Mouse (Mus musculus) heart, embryonic 14.5 days (tissue): ENCODE results near the gene Pex11b. TPM values are rescaled to one million over a fixed set of nuclear protein-coding genes. Genes with fewer than 3 reads are reported as not detected.
"Not testable (repeated sequence)": the region's sequence is repeated elsewhere in the genome, so short reads cannot be mapped to it uniquely, and the experiment has no call there.

ENCODE experiments used
- ATAC-seq: fragments of 200-750 bp; cut with Nextera tagmentation; 2 replicates; pipeline ENCODE4 v1.8.0; 2017; ENCODE audit warnings: low read depth, moderate TSS enrichment; ENCODE audit not compliant: insufficient number of reproducible peaks, insufficient read depth, low FRiP score
- H3K27ac ChIP-seq, 2 experiments: fragments of 200-500 bp in 1 of 2; fragments of 300-500 bp in 1 of 2; sonication (generic) in 1 of 2; replicated peaks in 1 of 2; 2 replicates each; pipeline ENCODE4 v1.5.1; 2012 to 2014; ENCODE audit warnings: low read depth in 2 of 2, low read length in 2 of 2, control low read depth in 1 of 2, mild to moderate bottlenecking in 1 of 2, mixed read lengths in 1 of 2; ENCODE audit not compliant: control insufficient read depth in 1 of 2, insufficient read depth in 1 of 2
- H3K27me3 ChIP-seq: fragments of 300-500 bp; sonication (generic); 2 replicates; pipeline ENCODE4 v1.6.1; 2014; ENCODE audit warnings: mild to moderate bottlenecking, low read length, control low read depth; ENCODE audit not compliant: control insufficient read depth, insufficient read depth
- H3K36me3 ChIP-seq: fragments of 300-500 bp; sonication (generic); 2 replicates; pipeline ENCODE4 v1.6.1; 2014; ENCODE audit warnings: mild to moderate bottlenecking, control low read depth, low read length, mixed read lengths; ENCODE audit not compliant: control insufficient read depth, insufficient read depth
- H3K4me1 ChIP-seq, 2 experiments: fragments of 200-500 bp in 1 of 2; fragments of 300-500 bp in 1 of 2; sonication (generic) in 1 of 2; 2 replicates each; pipeline ENCODE4 v1.6.1; 2012 to 2014; ENCODE audit warnings: low read length in 2 of 2, control low read depth in 1 of 2, mixed read lengths in 1 of 2; ENCODE audit not compliant: control insufficient read depth in 2 of 2, insufficient read depth in 2 of 2
- H3K4me2 ChIP-seq: fragments of 300-500 bp; sonication (generic); 2 replicates; pipeline ENCODE4 v1.6.1; 2014; ENCODE audit warnings: mild to moderate bottlenecking, low read length
- H3K4me3 ChIP-seq, 2 experiments: fragments of 200-500 bp in 1 of 2; fragments of 300-500 bp in 1 of 2; sonication (generic) in 1 of 2; 2 replicates each; pipeline ENCODE4 v1.5.1; 2012 to 2014; ENCODE audit warnings: low read length in 2 of 2, mild to moderate bottlenecking in 2 of 2, control low read depth in 1 of 2, low read depth in 1 of 2, moderate library complexity in 1 of 2; ENCODE audit not compliant: control insufficient read depth in 1 of 2, insufficient read depth in 1 of 2
- H3K9ac ChIP-seq: fragments of 300-500 bp; sonication (generic); 2 replicates; pipeline ENCODE4 v1.6.1; 2014; ENCODE audit warnings: mild to moderate bottlenecking, low read length
- H3K9me3 ChIP-seq: fragments of 300-500 bp; sonication (generic); 2 replicates; pipeline ENCODE4 v1.6.1; 2016; ENCODE audit warnings: low read length, control low read depth; ENCODE audit not compliant: control insufficient read depth
- WGBS: fragments of 180-500 bp; shearing (Covaris S2); extraction: QIAGEN DNeasy Blood & Tissue Kit; methylation state at CpG from one replicate; pipeline ENCODE4 v1.1.7; 2014; 5-methylcytosine and 5-hydroxymethylcytosine counted together
- polyA plus RNA-seq: library from polyadenylated mRNA; unstranded; fragments of >200 nt; fragmentation: Nextera tagmentation; extraction: Ambion mirVana; gene quantifications from 2 replicates; pipeline ENCODE4 v1.2.1, GENCODE M21; 2014

Pex11b gene
- polyA plus RNA-seq, 1 experiment from 2014 or later: 43.4 TPM

DNA sequence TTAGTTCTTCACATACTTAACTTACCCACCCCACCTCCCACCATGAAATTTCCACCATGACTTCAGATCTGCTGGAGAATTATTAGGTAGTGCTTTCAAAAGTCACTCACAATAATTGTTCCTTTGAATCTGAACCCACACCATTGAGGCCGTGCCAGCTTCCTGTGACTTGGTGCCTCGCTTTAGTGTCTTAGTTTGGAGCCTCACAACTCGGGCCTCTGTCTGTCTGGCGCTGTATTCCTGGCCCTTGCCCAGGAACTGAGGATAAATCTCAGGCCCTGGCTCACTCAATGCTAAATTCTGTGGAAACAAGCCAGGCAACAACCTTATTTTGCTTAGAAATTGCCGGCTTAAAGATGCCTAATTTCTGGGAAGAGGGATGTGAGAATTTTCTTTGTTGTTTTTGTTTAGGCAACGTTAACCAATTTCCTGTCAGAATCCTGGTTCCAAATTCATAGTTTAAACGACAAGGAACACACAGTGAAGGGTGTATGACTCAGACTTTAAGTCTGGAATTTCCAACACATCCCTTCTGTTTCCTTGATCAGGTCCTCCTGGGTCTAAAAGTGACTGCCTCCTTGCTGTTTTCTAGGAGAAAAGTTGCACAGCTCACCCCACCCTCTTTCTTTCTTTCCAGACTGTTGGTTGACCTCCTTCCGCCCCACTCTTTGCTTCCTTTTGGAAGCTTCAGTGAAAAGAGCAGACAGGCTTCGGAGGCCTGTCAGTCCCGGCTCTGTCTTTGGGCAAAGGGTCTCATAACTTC is 33.1 kb upstream of the Pex11b start:
- H3K9ac ChIP-seq: peak overlapping the region; percentile 82
- ATAC-seq: no peak
- H3K4me3 ChIP-seq: peak overlapping the region; percentile 61 to 69
- peak overlapping the region; percentile 89 to 93 for H3K27ac ChIP-seq
- H3K36me3 ChIP-seq: peaks cover 11% of the 10 kb centered on the region; the same call in 1 of the 2 replicates
- H3K4me2 ChIP-seq: peak overlapping the region; percentile 81
- 25% methylated on average over 10 of the region's 10 CpGs for WGBS
- no peaks in the 10 kb centered on the region for H3K27me3 ChIP-seq
- H3K9me3 ChIP-seq: no peaks in the 10 kb centered on the region
- peaks cover 3 to 42% of the 10 kb centered on the region in 2 experiments for H3K4me1 ChIP-seq

- peak overlapping the region; percentile 82 for H3K9ac ChIP-seq
- WGBS: 53% methylated on average over 5 of the region's 5 CpGs
- peak overlapping the region; percentile 61 to 69 for H3K4me3 ChIP-seq
- no peaks in the 10 kb centered on the region for H3K27me3 ChIP-seq
- ATAC-seq: no peak
- H3K4me1 ChIP-seq: peaks cover 3 to 42% of the 10 kb centered on the region in 2 experiments
- H3K9me3 ChIP-seq: no peaks in the 10 kb centered on the region
- H3K36me3 ChIP-seq: peaks cover 11% of the 10 kb centered on the region; the same call in 1 of the 2 replicates
- peak overlapping the region; percentile 89 to 93 for H3K27ac ChIP-seq
- H3K4me2 ChIP-seq: peak overlapping the region; percentile 81
Observed at GRCm38 (mm10) chr3:96602704-96603084, 32.5 kb upstream of the Pex11b start.

DNA sequence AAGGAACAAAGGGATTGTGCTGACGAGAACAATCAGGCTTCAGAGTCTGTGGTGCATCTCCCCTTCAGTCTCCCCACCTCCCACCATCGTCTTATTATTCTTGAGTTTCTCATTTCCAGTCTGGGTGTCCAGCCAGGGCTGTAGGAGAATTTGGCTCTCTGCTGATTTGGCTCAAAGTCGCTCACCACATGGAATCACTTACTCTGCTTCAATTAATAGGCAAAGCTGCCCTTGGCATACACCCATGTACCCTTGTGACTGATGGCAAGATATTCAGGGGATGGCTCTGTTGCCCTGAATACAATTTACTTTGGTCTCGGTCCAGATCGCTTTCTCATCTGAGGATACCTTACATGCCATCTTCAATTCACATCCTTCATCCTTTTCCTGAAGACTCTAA is 31.9 kb upstream of the Pex11b start:
- ATAC-seq: no peak
- H3K27ac ChIP-seq: peak overlapping the region in 1 of 2 experiments; percentile 93; a peak in 2 of 4 replicates
- peak overlapping the region; percentile 81 for H3K4me2 ChIP-seq
- H3K4me1 ChIP-seq: peaks cover 3 to 42% of the 10 kb centered on the region in 2 experiments
- peak overlapping the region in 1 of 2 experiments; percentile 69; a peak in 1 of 4 replicates for H3K4me3 ChIP-seq
- no peaks in the 10 kb centered on the region for H3K27me3 ChIP-seq
- WGBS: 68% methylated on average over 5 of the region's 5 CpGs
- H3K36me3 ChIP-seq: peaks cover 11% of the 10 kb centered on the region; the same call in 1 of the 2 replicates
- peak overlapping the region; percentile 82 for H3K9ac ChIP-seq
- no peaks in the 10 kb centered on the region for H3K9me3 ChIP-seq

DNA sequence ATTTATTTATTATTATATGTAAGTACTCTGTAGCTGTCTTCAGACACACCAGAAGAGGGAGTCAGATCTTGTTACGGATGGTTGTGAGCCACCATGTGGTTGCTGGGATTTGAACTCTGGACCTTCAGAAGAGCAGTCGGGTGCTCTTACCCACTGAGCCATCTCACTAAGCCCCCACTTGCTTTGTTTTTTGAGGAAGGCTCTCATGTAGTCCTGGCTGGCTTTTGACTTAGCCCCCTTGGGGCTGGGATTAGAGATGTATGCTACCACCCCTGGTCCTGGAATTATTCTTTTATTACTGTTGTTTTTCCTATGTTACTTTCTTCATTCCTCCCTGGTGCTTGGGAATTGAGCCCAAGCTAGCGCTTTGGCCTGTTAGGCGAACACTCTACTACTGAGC is 29.2 kb upstream of the Pex11b start:
- H3K9me3 ChIP-seq, H3K4me2 ChIP-seq, H3K27me3 ChIP-seq, H3K27ac ChIP-seq, H3K4me3 ChIP-seq, ATAC-seq, H3K9ac ChIP-seq: not testable (repeated sequence)
- WGBS: 93% methylated on average over 3 of the region's 4 CpGs
- Histone ChIP-seq H3K36me3 (peaks cover 19% of the 10 kb centered on the region), H3K4me1 (peaks cover 5 to 35% of the 10 kb centered on the region in 2 experiments)

- Histone ChIP-seq H3K27ac (no peak overlapping the region), H3K9me3 (no peaks in the 10 kb centered on the region), H3K4me2 (no peak overlapping the region), H3K36me3 (peaks cover 25% of the 10 kb centered on the region), H3K4me3 (no peak overlapping the region), H3K27me3 (no peaks in the 10 kb centered on the region), H3K4me1 (peaks cover 5 to 35% of the 10 kb centered on the region in 2 experiments), H3K9ac (no peak overlapping the region)
- no peak for ATAC-seq
- WGBS: 91% methylated on average over 4 of the region's 4 CpGs
Observed at GRCm38 (mm10) chr3:96606618-96607017, 28.6 kb upstream of the Pex11b start.

DNA sequence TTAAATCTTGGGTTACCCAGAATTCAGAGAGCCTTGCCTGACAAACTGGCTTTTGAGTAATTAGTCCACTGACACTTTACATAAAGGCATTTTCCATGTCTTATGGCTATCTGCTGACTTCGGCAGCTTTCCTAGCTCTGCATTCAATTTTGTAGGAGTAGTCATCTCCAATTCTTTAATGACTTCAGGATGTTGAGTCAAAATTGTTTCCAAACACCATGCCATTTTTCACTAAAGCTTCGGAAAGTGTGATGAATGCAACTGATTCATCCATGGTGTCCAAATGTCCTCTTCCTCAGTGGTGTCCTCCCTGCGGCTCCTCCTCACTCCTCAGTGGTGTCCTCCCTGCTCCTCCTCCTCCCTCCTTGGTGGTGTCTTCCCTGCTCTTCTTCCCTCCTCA is 17.2 kb upstream of the Pex11b start:
- H3K4me2 ChIP-seq: no peak overlapping the region
- H3K27ac ChIP-seq: no peak overlapping the region
- no peaks in the 10 kb centered on the region for H3K4me1 ChIP-seq
- H3K36me3 ChIP-seq: peaks cover 80% of the 10 kb centered on the region
- 90% methylated on average over 3 of the region's 3 CpGs for WGBS
- no peak overlapping the region for H3K9ac ChIP-seq
- ATAC-seq: no peak
- no peaks in the 10 kb centered on the region for H3K27me3 ChIP-seq
- H3K9me3 ChIP-seq: no peaks in the 10 kb centered on the region
- no peak overlapping the region for H3K4me3 ChIP-seq

- Histone ChIP-seq H3K27me3 (no peaks in the 10 kb centered on the region), H3K4me3 (no peak overlapping the region), H3K4me2 (no peak overlapping the region), H3K9me3 (no peaks in the 10 kb centered on the region), H3K9ac (no peak overlapping the region), H3K36me3 (peaks cover 74% of the 10 kb centered on the region), H3K4me1 (no peaks in the 10 kb centered on the region), H3K27ac (no peak overlapping the region)
- ATAC-seq: no peak
- 86% methylated on average over 4 of the region's 4 CpGs for WGBS
Observed at GRCm38 (mm10) chr3:96623201-96623600, 12.0 kb upstream of the Pex11b start.
